Mouse (Mus musculus): Measurements from ENCODE around the gene 1700020A23Rik.
"Not testable (repeated sequence)": the region's sequence is repeated elsewhere in the genome, so short reads cannot be mapped to it uniquely, and the experiment has no call there.

Gene 1700020A23Rik

DNA sequence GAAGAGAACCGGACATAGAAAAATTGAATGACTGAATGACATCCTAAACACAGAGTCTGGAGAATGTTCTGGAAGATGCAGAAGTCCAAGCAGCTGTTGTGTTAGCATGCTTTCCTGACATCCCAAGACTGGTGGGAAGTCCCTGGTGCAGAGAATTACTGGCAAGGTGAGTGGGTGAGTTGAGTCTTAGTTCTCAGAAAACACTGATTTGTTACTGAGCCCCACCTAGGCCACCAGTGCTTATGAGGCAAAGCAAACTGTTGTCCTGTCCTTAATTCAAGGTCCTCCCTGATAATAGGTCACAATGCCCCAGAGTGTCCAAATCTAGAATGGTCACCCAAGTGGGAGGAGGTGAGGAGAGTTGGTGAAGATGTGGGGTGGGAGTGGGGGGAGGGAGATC is at the start of gene 1700020A23Rik, which contains the start of gene Gm28372:
1700020A23Rik (plus strand) TSS at position 321 of the 400 bp plus-strand sequence.
Gm28372 (plus strand) TSS at position 301 of the 400 bp plus-strand sequence.
- DNase-seq (ENCODE audit: low spot score): no peak

GRCm38 (mm10) chr2:130357551-130357950 is 47.5 kb upstream of the 1700020A23Rik start:
- DNase-seq (ENCODE audit: low spot score): no peak

GRCm38 (mm10) chr2:130358852-130359251 is 46.2 kb upstream of the 1700020A23Rik start:
- no peak for DNase-seq (ENCODE audit: low spot score)

DNA sequence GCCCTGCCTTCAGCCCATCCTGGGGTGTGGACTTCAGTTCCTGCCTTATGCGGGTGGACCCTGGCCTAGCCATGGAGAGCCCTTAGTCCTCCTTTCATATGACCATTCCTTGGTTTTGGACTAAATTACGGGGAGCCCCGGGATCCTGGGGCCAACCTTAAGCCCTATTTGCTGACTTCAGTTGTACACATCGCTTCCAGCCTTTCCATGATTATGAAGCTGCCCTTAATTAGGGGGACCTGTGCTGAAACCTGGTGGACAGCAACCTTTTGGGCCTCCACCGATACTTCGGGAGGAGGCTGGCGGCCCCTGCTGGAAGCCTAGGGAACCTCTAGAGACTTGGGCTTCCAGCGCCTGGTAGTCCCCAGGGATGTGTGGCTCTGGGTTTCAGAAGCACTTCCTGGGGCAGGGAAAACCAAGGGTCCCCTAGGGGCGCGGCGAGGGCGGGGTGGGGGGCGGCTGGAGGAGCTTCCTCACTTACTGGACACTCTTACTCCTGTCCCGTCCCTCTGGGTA is 42.5 kb upstream of the 1700020A23Rik start:
- no peak for DNase-seq (ENCODE audit: low spot score)

GRCm38 (mm10) chr2:130365211-130366094 is 39.6 kb upstream of the 1700020A23Rik start:
- DNase-seq (ENCODE audit: low spot score): no peak

DNA sequence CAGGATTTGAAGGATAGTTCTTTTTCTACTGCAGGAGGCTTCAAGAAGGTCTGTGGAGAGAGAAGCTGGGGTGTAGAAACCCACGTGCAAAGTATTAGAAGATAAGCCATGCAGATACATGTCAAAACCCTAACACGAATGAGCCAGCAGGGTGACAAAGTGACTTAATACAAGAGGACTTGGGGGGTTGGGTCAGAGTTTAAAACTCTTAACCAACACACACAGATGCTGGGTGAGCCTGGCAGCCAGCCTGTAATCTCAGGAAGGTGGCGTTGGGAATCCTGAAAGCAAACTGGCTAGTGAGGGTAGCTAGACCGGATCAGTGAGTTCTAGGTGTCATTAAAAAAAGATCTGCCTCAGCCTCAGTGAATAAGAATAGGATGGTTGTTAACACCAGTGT is 37.7 kb upstream of the 1700020A23Rik start:
- no peak for DNase-seq (ENCODE audit: low spot score)

- DNase-seq (ENCODE audit: low spot score): not testable (repeated sequence)
Measured at GRCm38 (mm10) chr2:130373026-130373425, 32.0 kb upstream of the 1700020A23Rik start.

GRCm38 (mm10) chr2:130374951-130375350 is 30.1 kb upstream of the 1700020A23Rik start:
- no peak for DNase-seq (ENCODE audit: low spot score)

GRCm38 (mm10) chr2:130383205-130383604 is 21.9 kb upstream of the 1700020A23Rik start:
- DNase-seq (ENCODE audit: low spot score): no peak

DNA sequence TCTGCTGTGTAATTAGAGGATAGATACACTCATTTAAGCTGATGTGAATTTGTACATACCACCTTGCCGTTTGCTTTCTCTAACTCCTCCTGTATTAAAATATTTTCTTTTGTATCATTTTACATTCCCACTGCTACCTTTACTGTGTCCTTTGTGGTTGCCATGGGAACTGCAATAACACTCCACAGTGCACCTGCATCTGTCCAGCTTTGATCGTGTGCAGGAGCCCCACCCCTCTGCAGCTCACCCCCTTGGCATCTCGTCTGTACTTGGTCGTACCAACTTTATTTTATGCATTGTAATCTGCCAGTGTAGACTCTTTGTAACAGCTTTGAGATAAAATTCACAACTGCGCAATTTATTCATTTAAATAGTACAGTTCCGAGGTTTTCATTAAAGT is 21.2 kb upstream of the 1700020A23Rik start:
- no peak for DNase-seq (ENCODE audit: low spot score)

GRCm38 (mm10) chr2:130386212-130386611 is 18.8 kb upstream of the 1700020A23Rik start:
- no peak for DNase-seq (ENCODE audit: low spot score)

GRCm38 (mm10) chr2:130388796-130389195 is 16.3 kb upstream of the 1700020A23Rik start:
- no peak for DNase-seq (ENCODE audit: low spot score)

DNA sequence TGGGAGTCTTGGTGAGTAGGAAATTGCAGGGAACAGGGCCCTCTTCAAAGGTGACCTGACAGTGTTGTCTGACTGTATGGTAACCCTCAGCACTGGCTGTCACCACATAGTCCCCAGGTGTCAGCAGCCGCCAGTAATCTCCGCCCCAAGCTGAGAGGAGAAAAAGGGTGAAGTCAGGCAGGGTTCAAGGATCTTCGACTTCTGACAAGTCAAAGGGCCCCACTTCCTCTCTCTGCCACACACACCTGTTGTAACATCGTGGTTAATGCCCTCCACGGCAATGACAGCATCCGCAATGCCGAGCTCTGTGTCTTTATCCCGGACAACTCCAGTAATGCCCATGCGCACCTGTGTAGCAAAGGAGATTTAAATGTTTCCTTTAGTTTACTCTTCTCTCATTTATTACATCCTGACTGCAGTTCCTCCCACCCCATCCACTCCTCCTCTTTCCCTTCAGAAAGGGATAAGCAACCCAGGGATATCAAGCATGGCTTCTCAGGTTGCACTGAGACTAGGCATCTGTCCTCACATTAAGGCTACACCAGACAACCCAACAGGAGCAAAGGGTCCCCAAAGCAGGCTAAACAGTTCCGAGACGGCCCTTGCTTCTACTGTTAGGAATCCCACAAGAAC is 13.9 kb upstream of the 1700020A23Rik start:
- no peak for DNase-seq (ENCODE audit: low spot score)

DNA sequence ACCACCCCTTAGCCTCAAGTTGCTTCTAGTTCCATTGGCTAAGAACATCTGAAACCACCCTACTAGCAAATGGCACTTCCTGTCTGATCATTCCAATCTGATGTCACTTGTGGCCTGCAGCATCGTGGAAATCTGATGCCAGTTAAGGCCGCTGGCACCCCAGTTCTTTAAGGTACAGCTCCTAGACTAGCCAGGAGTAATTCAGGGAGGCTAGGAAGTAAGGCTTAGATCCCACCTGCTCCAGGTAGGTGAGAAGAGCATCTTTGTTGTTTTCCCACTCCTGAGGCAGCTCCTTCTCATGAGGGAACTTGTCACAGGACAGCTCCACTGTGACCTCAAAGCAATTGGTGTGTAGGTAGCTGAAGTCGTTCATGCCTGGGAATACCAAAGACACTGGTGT is 12.2 kb upstream of the 1700020A23Rik start:
- DNase-seq (ENCODE audit: low spot score): no peak

GRCm38 (mm10) chr2:130395696-130396095 is 9.4 kb upstream of the 1700020A23Rik start:
- no peak for DNase-seq (ENCODE audit: low spot score)

DNA sequence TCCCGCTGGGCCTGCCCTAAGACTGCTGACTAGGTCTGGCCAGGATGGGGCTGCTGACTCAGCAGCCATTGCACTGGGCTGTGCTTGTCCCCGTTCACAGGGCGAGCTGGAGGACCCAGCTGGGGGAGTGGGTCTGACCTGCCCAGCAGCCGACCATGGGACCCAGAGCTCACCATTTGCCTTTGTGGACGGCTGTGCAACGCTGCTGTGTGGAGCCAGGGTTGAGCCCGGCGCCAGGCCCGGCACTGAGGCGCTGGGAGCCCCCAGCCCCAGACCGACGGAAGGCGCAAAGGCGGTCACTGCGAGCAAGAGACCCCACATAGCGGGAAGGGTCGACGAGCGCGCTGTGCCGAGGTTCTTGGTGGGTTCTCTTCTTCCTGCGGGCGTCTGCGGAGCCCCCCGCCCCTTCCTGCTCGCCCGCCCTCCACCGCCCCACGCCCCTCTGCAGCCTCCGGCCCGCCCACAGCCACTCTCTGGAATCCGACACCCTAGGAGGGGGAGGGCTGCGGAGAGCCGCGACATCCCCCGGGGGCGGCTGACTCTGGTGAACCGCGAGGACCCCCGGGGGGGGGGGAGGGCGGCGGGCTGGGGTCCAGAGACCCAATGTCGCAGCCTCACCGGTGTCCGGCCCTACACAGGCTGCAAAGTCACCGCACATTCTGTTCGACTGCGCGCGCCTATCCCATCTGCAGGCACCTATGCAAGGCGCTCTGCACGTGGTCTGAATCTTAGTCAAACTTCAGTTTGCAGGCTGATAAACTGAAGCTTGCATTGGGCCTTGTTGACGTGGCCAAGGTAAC is 7.7 kb upstream of the 1700020A23Rik start, which contains the start of gene Cpxm1:
Cpxm1 (minus strand) TSS at position 389 of the 800 bp plus-strand sequence.
- no peak for DNase-seq (ENCODE audit: low spot score)

- no peak for DNase-seq (ENCODE audit: low spot score)
Measured at GRCm38 (mm10) chr2:130398091-130398490, 7.0 kb upstream of the 1700020A23Rik start.

- DNase-seq (ENCODE audit: low spot score): no peak
Measured at GRCm38 (mm10) chr2:130400046-130400445, 5.0 kb upstream of the 1700020A23Rik start.

DNA sequence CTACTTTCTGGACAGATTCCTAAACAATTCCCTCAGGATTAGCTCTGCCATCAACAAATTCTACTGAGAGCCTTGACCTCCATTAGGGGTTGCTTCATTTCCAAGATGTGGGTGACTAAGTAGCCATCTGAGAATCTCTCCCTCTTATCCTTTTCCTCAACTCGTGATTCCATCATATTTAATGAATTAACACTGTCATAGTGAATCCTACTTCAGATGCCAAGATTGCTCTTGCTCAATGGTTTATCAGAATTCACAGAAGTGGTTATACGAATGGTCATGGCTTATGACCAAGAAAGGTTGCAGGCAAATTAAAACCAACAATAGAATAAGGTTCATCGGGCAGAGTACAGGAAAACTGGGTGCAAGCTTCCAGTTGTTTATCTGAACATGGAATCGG is 3.2 kb upstream of the 1700020A23Rik start:
- DNase-seq (ENCODE audit: low spot score): no peak

DNA sequence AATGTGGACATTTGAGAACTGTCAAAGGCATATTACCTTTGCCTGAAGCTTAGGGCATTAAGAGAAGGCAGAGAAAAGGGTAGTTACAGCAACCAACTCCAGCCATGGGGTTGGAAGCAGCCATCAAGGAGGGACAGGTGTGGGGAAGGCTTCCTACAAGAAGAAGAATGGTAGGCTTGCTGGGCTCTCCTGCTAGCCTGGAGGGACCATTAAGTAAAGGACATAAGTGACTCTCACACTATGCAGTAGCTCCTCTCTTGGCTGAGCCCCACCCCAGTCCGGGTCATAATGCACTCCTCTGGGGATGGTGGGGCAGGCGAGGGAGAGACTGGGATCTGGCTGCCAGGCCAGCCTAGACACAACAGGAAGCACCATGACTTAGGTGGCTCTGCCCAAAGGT is 1.1 kb downstream of the 1700020A23Rik start, which contains the start of gene Tmem239:
Tmem239 (plus strand) TSS at position 301 of the 400 bp plus-strand sequence.
- no peak for DNase-seq (ENCODE audit: low spot score)

GRCm38 (mm10) chr2:130408194-130408593 is 3.1 kb downstream of the 1700020A23Rik start:
- DNase-seq (ENCODE audit: low spot score): no peak
